Mouse (Mus musculus): ENCODE data around the gene Defb47. TPM values are rescaled to one million over a fixed set of nuclear protein-coding genes. Genes with fewer than 3 reads are reported as not detected.

Defb47 gene
- polyA plus RNA-seq (2015; fragmentation: Nextera tagmentation; extraction: Ambion mirVana), result not detected in 2 replicates

DNA sequence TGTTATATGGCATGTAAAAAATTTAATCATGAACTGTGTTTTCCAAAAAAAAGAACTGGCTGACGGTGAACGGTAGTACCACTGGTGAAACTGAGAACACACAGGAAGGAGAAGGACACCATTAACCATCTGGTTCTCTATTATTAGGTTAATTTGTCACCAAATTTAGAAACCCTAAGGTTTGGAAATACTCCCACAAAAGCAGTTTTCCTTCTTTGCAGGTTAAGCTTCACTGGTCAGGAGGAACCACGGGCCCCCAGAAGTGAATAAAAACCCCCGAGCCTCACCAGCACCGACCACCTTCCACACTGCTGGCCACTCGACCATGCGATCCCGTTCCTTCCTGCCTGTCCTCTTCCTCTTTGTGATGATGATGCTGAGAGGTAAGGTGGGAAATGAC, at the start of gene Defb47:
Gene Defb47 (plus strand): TSS at position 301 of the 400 bp plus-strand sequence.
- H3K27ac ChIP-seq (replicated peaks), result no peak within 1 kb of the TSS
- no peaks in the 10 kb centered on the region for H3K36me3 ChIP-seq
- H3K4me1 ChIP-seq (replicated peaks), result no peaks in the 10 kb centered on the region
- no peaks in the 10 kb centered on the region for H3K9me3 ChIP-seq
- 89% methylated on average over 8 of the region's 8 CpGs for WGBS
- no peak within 1 kb of the TSS for H3K4me2 ChIP-seq
- H3K4me3 ChIP-seq, result no peak within 1 kb of the TSS
- no peak for ATAC-seq (ENCODE audit: low FRiP score, low read depth)
- H3K9ac ChIP-seq, result no peak within 1 kb of the TSS
- no peaks in the 10 kb centered on the region for H3K27me3 ChIP-seq

DNA sequence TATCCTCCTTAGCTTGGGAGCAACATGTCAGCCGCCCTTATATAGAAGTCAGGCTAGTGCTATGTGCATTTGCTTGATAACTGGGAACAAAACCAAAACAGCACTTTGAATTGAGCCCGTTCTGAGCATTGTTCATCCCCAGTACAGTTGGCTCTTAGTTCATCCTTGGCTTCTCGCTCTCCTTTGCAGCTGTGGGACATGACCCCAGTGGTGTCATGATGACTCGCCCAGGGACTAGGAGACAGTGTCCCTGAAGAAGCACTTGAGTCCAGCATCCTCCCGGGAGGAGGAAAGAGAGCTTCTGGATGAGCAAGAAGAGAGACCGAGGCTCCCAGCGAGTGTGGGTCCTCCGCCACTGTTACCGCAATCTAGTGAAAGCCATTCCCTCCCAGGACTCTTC, 41.8 kb upstream of the Defb47 start:
- peaks cover 37% of the 10 kb centered on the region; the same call in 1 of the 2 replicates for H3K36me3 ChIP-seq
- H3K4me1 ChIP-seq (replicated peaks), result no peaks in the 10 kb centered on the region

DNA sequence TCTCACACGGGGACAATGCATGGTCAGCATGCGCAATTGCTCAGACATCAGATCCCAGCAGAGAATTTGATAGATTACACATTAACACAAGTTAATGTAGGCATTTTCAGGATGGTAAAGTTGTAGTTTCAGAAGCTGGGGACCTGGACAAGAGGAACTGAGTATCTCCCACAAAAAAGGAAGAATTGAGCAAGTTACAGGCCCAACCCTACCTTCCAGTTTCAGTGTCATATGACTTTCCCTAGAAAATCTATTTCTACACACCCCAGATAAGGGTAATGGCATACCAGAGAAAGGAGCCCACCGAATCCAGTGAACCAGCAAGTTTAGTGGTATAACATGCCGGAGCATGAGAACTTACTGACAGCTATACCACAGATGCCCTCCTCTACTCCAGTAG, 34.2 kb upstream of the Defb47 start:
- Histone ChIP-seq H3K27ac (replicated peaks) (no peak overlapping the region), H3K9ac (no peak overlapping the region), H3K27me3 (no peaks in the 10 kb centered on the region), H3K4me1 (replicated peaks) (peaks cover 13% of the 10 kb centered on the region), H3K4me3 (no peak overlapping the region), H3K9me3 (no peaks in the 10 kb centered on the region), H3K4me2 (no peak overlapping the region), H3K36me3 (peaks cover 5% of the 10 kb centered on the region; the same call in 1 of the 2 replicates)
- 82% methylated on average over 4 of the region's 4 CpGs for WGBS
- ATAC-seq (ENCODE audit: low FRiP score, low read depth), result no peak

More for the DNA sequence above, 41.8 kb upstream of the Defb47 start:
- H3K27ac ChIP-seq (replicated peaks), result no peak overlapping the region
- no peak overlapping the region for H3K4me2 ChIP-seq
- H3K9me3 ChIP-seq, result no peaks in the 10 kb centered on the region
- no peak overlapping the region for H3K9ac ChIP-seq
- no peak overlapping the region for H3K4me3 ChIP-seq
- H3K27me3 ChIP-seq, result no peaks in the 10 kb centered on the region
- WGBS, result 90% methylated on average over 9 of the region's 9 CpGs
- ATAC-seq (ENCODE audit: low FRiP score, low read depth), result no peak

DNA sequence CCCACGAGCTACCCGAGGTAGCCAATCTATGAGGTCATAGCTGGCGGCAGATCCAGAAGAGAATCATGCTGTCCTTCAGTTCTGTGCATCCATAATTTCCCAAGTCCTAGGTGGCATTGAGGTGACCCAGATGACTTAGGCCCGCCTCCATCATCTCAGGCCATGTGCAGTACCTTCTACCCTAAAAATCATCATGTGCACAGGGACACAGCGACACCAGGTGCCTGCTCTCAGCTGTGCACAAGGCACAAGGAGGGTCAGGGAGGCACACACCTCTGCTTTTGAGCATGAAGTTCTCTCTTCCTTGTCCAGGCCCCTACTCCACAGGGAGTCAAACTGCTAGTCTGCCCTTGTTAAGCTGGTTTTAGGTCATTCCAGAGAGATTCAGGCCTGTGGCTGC, 32.5 kb upstream of the Defb47 start:
- Histone ChIP-seq H3K4me3 (no peak overlapping the region), H3K4me1 (replicated peaks) (peaks cover 13% of the 10 kb centered on the region), H3K4me2 (peak overlapping the region; percentile 49), H3K27ac (replicated peaks) (no peak overlapping the region), H3K36me3 (no peaks in the 10 kb centered on the region), H3K9me3 (no peaks in the 10 kb centered on the region), H3K27me3 (no peaks in the 10 kb centered on the region), H3K9ac (no peak overlapping the region)
- 0 out of 2 replicates have a peak, but pooled peaks have one; percentile 42 for ATAC-seq (ENCODE audit: low FRiP score, low read depth)
- WGBS, result 87% methylated on average over 5 of the region's 5 CpGs

DNA sequence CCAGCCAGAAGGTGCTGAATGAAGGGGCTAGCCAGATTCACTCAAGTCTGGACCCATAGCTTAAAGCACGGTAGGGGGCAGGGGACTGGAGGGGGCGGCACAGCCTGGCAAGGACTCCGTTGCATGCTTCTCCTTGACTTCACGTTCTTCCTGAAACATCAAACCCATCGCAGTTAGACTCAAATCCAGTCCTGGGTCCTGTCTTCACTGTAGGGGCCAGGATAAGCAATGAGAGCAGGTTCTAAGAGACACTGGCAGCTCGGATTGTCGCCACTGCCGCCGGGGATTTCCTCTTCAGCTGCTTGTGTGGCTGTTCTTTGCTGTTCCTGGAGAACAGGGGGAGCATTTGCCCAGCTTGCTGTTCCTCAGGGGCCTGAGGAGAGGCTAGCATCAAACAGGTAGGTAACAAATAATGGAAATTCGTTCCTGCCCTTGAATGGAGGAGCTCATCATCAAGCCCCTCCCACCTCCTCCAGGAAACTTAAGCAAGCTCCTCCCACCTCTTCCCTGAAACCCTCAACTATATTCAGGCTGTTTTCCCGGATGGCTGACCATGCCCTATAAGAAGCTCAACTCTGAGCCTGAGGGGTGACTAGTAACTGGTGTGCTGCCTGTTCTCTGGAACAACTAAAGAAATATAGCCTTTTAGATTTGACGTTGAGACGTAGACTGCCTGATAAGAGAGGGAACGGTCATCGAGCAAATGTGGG, 31.9 kb upstream of the Defb47 start:
- 29% methylated on average over 15 of the region's 15 CpGs for WGBS

GRCm38 (mm10) chr14:62975046-62975445, 22.8 kb upstream of the Defb47 start:
- no peak overlapping the region for H3K9ac ChIP-seq
- H3K36me3 ChIP-seq, result no peaks in the 10 kb centered on the region
- H3K4me1 ChIP-seq (replicated peaks), result no peaks in the 10 kb centered on the region
- H3K27me3 ChIP-seq, result no peaks in the 10 kb centered on the region
- no peak overlapping the region for H3K4me3 ChIP-seq
- no peak for ATAC-seq (ENCODE audit: low FRiP score, low read depth)
- no peak overlapping the region for H3K27ac ChIP-seq (replicated peaks)
- WGBS, result 14% methylated on average over 5 of the region's 5 CpGs
- no peaks in the 10 kb centered on the region for H3K9me3 ChIP-seq
- H3K4me2 ChIP-seq, result no peak overlapping the region

More for the DNA sequence above, 31.9 kb upstream of the Defb47 start:
- no peak overlapping the region for H3K9ac ChIP-seq
- no peaks in the 10 kb centered on the region for H3K27me3 ChIP-seq
- H3K9me3 ChIP-seq, result no peaks in the 10 kb centered on the region
- no peaks in the 10 kb centered on the region for H3K36me3 ChIP-seq
- peak overlapping the region; percentile 49 for H3K4me2 ChIP-seq
- H3K4me3 ChIP-seq, result peak overlapping the region; percentile 24
- 0 out of 2 replicates have a peak overlapping the region, but pooled peaks have one; percentile 31 for H3K27ac ChIP-seq (replicated peaks)
- peak; percentile 25; the same call in 1 of the 2 replicates for ATAC-seq (ENCODE audit: low FRiP score, low read depth)
- peaks cover 13% of the 10 kb centered on the region for H3K4me1 ChIP-seq (replicated peaks)

DNA sequence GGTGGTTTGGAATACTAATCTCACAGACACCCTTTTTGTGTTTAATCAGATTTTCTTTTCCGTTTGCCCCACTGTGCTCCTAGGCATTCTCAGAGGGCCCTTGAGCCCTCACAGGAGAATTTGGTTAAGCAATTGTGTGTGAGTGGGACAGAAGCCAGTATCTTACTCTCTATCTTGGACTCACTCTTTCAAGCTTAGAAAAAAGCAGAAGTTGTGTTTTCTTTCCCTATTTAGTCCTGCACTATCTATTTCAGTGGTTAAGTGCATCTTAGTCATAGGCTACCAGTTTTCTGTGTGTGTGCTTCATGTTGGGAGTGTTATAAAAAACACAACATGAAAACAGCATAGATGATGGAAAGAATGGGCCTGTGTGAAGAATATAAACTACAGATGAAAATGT, 18.1 kb upstream of the Defb47 start:
- Histone ChIP-seq H3K36me3 (no peaks in the 10 kb centered on the region), H3K27ac (replicated peaks) (no peak overlapping the region), H3K9me3 (no peaks in the 10 kb centered on the region), H3K9ac (no peak overlapping the region), H3K4me2 (no peak overlapping the region), H3K4me1 (replicated peaks) (no peaks in the 10 kb centered on the region), H3K4me3 (no peak overlapping the region), H3K27me3 (no peaks in the 10 kb centered on the region)
- 92% methylated on average over 1 of the region's 1 CpGs for WGBS
- no peak for ATAC-seq (ENCODE audit: low FRiP score, low read depth)

GRCm38 (mm10) chr14:62984410-62984809, 13.5 kb upstream of the Defb47 start, which contains the start of gene Defb48:
TSS of gene Defb48 (minus strand) at chr14:62984510.
- no peaks in the 10 kb centered on the region for H3K36me3 ChIP-seq
- no peaks in the 10 kb centered on the region for H3K9me3 ChIP-seq
- H3K27me3 ChIP-seq, result no peaks in the 10 kb centered on the region
- no peak within 1 kb of the TSS for H3K4me2 ChIP-seq
- no peak within 1 kb of the TSS for H3K9ac ChIP-seq
- no peaks in the 10 kb centered on the region for H3K4me1 ChIP-seq (replicated peaks)
- WGBS, result 78% methylated on average over 1 of the region's 1 CpGs
- H3K27ac ChIP-seq (replicated peaks), result no peak within 1 kb of the TSS
- no peak within 1 kb of the TSS for H3K4me3 ChIP-seq
- no peak for ATAC-seq (ENCODE audit: low FRiP score, low read depth)

- H3K4me2 ChIP-seq, result no peak overlapping the region
- no peak overlapping the region for H3K27ac ChIP-seq (replicated peaks)
- no peaks in the 10 kb centered on the region for H3K27me3 ChIP-seq
- ATAC-seq (ENCODE audit: low FRiP score, low read depth), result no peak
- H3K4me3 ChIP-seq, result no peak overlapping the region
- no peaks in the 10 kb centered on the region for H3K36me3 ChIP-seq
- 86% methylated on average over 3 of the region's 3 CpGs for WGBS
- H3K9ac ChIP-seq, result no peak overlapping the region
- H3K4me1 ChIP-seq (replicated peaks), result no peaks in the 10 kb centered on the region
- no peaks in the 10 kb centered on the region for H3K9me3 ChIP-seq
Observed at GRCm38 (mm10) chr14:62991271-62991670, 6.6 kb upstream of the Defb47 start.

DNA sequence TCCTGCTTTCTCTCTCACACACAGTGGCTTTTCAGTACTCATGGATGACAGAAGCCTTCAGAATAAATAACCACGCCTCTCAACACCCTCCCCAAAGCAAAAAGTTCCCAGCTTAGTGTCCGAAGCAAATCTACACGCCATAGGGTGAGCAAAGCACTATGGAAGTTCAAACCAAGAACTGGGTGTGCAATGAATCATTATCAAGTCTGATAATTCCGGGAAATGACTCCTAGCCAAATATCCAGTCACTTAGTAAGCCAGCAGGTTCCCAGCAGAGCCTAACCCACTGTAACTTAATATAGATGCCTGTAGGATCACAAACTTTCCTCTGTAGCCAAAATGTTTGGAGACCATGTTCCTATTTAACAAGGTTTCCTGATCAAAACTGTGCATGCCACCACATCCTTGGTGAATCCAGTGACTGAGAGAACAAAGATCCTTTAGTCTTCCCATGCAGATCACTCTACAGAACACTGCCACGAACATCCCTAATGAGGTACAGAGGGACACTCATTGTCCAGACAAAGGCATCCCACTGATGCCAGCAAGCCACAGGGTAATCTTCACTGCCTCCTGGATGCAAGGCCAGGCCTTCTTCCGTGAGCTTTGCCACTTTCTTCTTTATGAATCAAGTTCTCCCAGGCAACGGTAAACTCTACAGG, 5.9 kb upstream of the Defb47 start:
- Histone ChIP-seq H3K27ac (replicated peaks) (no peak overlapping the region), H3K4me2 (no peak overlapping the region), H3K9ac (no peak overlapping the region), H3K9me3 (no peaks in the 10 kb centered on the region), H3K36me3 (no peaks in the 10 kb centered on the region), H3K4me3 (no peak overlapping the region), H3K27me3 (no peaks in the 10 kb centered on the region), H3K4me1 (replicated peaks) (no peaks in the 10 kb centered on the region)
- WGBS, result 63% methylated on average over 7 of the region's 7 CpGs
- ATAC-seq (ENCODE audit: low FRiP score, low read depth), result no peak

- no peaks in the 10 kb centered on the region for H3K27me3 ChIP-seq
- no peak overlapping the region for H3K27ac ChIP-seq (replicated peaks)
- H3K4me1 ChIP-seq (replicated peaks), result no peaks in the 10 kb centered on the region
- no peak for ATAC-seq (ENCODE audit: low FRiP score, low read depth)
- H3K4me3 ChIP-seq, result no peak overlapping the region
- H3K9me3 ChIP-seq, result no peaks in the 10 kb centered on the region
- H3K4me2 ChIP-seq, result no peak overlapping the region
- 90% methylated on average over 4 of the region's 4 CpGs for WGBS
- H3K36me3 ChIP-seq, result no peaks in the 10 kb centered on the region
- H3K9ac ChIP-seq, result no peak overlapping the region
Observed at GRCm38 (mm10) chr14:62998977-62999376, 1.1 kb downstream of the Defb47 start.

DNA sequence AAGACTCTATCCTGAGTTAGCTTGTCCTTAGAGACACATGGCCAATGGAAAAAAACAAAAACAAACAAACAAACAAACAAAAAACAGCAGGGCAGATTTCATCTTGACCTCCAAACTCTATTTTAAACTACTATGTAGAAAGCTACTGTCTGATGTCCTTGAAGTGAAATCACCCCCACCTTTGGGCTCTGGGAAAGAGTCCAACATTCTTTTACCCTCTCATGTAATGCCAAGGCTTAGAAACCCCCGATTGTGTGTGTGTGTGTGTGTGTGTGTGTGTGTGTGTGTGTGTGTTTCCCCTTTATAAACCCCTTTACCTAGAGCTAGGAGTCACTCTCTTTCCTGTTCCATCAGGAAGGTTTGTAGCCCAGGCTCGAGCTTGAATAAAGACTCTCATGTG, 4.7 kb downstream of the Defb47 start:
- ATAC-seq (ENCODE audit: low FRiP score, low read depth), result no peak
- 81% methylated on average over 2 of the region's 2 CpGs for WGBS
- Histone ChIP-seq H3K4me1 (replicated peaks) (no peaks in the 10 kb centered on the region), H3K9ac (no peak overlapping the region), H3K4me2 (no peak overlapping the region), H3K4me3 (no peak overlapping the region), H3K27me3 (no peaks in the 10 kb centered on the region), H3K9me3 (no peaks in the 10 kb centered on the region), H3K36me3 (no peaks in the 10 kb centered on the region), H3K27ac (replicated peaks) (no peak overlapping the region)

All from hindbrain, embryonic 15.5 days (tissue).